Mouse (Mus musculus): ENCODE measurements at regions not wholly inside any gene's neighbourhood (a gene's known extent, or its start where the extent isn't known, plus 50 kb on each side); places are given as distances from the start of the nearest gene placed in this dataset.

DNA sequence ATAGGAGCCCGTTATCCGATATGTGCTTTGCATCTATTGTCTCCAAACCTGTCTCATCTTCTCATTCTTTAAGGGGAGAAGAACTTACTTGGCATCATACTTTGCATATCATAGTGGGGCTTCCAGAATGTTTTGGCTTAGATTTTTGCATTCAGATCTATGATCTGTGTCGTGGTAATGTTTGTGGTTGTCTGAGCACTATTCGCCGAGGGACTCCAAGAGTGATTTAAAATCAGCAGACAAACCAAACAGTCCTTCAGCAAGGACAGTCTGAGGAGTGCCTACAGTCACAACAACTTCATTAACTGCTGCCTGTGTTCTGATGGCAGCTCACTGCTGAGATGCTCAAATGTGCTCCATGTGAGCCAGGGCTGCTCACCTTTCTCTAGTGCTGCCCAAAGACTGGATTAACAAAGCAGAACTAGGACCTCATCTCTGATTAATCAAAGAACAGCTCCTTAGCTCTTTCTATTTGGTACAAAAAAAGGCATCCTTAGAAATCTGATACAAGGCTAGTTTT lies 182.5 kb downstream of the Enc1 start:
- TF ChIP-seq POLR2A (IDR thresholded peaks at IDR 0.05; ENCODE audit: low read depth, low read length): no peak
- no peak for TF ChIP-seq CTCF (IDR thresholded peaks at IDR 0.05; ENCODE audit: extremely low read depth, insufficient read depth, insufficient read length, insufficient replicate concordance)
